Mouse (Mus musculus): Measurements from ENCODE around the gene Hist1h4c. TPM values are rescaled to one million over a fixed set of nuclear protein-coding genes. Genes with fewer than 3 reads are reported as not detected.

Hist1h4c gene
- 1 to 10 TPM; 8.7 to 9.4 TPM for polyA plus RNA-seq (2017; shearing (Covaris generic))

DNA sequence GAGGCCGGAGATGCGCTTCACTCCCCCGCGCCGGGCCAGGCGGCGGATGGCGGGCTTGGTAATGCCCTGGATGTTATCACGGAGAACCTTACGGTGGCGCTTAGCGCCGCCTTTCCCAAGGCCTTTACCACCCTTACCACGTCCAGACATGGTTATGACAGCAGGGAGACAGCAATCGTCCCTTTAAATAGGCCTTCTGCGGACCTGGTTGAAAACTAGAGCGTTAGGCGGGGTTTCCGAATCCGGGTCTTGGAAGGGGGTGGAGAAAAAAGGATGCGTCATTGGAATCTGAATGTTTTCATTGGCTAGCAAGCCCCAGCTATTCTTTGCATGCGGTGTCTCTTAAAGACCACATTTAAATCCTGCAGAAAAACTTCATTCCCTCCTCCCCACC lies at the start of gene Hist1h4c:
Hist1h4c (minus strand) TSS at position 155 of the 394 bp plus-strand sequence.
- peak; percentile 86 for ATAC-seq

- no peak for ATAC-seq
Measured at GRCm38 (mm10) chr13:23747892-23748288, 49.6 kb upstream of the Hist1h4c start.

- ATAC-seq = no peak
Measured at GRCm38 (mm10) chr13:23747081-23747891, 49.0 kb upstream of the Hist1h4c start.

GRCm38 (mm10) chr13:23746201-23747080 lies 48.2 kb upstream of the Hist1h4c start, which contains the start of gene Hist1h2bb:
TSS of gene Hist1h2bb (plus strand) at chr13:23746734.
- ATAC-seq = peak; percentile 85

- ATAC-seq = peak; percentile 72
Measured at GRCm38 (mm10) chr13:23745381-23746161, 47.3 kb upstream of the Hist1h4c start, which contains the start of gene Hist1h3c. TSS of gene Hist1h3c (minus strand) at chr13:23745602.

DNA sequence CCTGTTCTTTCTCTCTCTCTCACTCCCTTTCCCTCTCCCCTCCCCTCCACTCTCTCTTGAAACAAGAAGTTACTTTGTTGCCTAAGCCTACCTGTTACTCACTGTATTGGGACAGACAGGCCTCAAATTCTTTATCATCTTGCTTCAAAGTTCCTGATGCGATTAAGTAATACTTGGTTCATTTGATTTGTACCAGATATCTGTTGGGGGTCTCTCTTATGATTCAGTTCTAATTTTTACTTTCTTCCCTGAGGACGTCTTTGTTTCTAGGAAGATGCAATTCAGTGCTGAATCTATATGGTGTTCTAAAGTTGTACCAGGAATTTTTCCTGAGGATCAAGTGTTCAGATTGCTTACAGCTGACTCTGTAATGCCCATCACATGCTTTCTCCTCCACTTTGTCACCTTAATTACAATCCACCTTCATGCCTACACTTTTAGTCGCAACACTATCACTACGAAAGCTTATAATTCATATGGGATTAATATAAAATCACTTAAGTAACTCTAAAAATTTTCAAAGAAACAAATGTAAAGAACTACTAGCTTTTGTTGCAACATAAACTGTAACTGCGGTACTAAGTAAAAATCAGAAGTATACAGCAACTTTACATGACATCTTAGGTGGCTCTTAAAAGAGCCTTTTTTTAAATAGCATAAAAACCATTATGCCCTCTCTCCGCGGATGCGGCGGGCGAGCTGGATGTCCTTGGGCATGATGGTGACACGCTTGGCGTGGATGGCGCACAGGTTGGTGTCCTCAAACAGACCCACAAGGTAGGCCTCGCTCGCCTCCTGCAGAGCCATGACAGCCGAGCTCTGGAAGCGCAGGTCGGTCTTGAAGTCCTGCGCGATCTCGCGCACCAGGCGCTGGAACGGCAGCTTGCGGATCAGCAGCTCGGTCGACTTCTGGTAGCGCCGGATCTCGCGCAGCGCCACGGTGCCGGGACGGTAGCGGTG lies 46.4 kb upstream of the Hist1h4c start:
- ATAC-seq = no peak

DNA sequence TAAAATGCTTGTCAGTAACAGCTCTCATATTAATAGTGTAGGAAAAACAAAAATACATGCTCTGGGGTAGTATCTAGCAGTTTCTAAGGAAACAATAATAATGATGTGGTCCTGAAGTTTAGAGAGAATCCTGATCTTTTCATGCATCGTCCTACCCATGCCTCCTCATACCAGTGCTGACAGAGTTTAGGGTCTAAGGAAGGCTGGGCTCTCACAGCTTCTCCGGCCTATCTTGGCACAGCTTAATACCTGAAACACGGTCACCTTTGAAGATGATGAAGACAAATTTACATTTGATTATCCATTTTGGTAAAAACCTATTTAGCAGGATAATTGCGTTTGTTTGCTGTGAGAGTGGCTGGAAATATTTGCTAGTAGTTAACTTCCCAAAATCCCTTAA lies 45.7 kb upstream of the Hist1h4c start:
- no peak for ATAC-seq

DNA sequence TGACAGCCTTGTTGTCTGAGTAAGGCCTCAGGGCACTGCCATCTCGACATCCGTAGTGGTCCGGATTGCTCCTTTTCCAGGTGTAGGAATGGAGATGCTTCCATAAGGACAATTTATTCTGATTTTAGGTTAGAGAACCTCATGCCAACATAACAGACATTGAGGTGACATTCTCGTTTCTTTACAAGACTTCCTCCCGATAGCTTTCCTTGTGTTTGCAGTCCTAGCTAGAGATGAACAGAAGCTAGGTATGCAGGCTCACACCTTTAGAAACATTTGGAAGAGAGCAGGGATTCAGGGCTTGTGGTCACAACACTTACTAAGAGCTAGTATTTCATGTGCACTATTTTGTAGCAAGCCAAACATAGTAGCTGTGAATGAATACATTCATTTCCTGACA lies 45.0 kb upstream of the Hist1h4c start:
- ATAC-seq = no peak

DNA sequence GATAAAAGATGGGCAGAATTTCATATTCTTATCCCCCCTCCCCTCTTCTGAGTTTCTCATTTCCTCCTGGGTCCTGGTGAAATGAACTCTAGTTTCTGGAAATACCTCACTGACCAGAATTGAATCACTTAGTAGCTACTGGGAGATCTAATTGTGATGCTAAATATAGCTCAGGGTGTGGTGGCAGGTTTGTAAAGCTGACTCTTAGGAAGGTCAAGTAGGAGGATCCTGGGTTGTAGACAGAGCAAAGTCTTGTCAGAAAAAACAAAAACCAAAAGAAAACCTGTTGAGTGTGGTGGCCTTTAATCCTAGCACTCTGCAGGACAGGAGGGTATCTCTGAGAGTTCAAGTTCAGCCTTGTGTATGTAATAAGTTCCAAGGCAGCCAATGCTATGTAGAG lies 43.8 kb upstream of the Hist1h4c start:
- no peak for ATAC-seq

DNA sequence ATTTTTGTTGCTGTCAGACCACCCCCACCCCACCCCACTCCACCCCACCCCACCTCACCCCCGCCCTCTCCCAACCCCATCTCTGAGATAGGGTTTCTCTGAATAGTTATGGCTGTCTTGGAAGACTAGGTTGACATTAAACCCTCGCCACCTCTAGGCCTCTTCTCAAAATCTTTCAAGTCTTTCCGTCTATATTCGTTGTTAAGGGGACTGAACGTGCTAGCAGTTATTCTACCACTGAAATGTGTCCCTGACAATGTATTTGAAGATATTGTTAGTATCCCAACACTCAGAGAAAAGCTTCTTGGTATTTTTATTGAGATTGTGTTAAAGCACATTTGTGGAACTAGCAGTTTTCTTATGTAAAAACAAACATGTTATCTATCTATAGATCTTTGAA lies 42.7 kb upstream of the Hist1h4c start:
- no peak for ATAC-seq

- no peak for ATAC-seq
Measured at GRCm38 (mm10) chr13:23740256-23740840, 42.1 kb upstream of the Hist1h4c start.

GRCm38 (mm10) chr13:23739922-23740252 lies 41.6 kb upstream of the Hist1h4c start:
- ATAC-seq = peak; percentile 66

DNA sequence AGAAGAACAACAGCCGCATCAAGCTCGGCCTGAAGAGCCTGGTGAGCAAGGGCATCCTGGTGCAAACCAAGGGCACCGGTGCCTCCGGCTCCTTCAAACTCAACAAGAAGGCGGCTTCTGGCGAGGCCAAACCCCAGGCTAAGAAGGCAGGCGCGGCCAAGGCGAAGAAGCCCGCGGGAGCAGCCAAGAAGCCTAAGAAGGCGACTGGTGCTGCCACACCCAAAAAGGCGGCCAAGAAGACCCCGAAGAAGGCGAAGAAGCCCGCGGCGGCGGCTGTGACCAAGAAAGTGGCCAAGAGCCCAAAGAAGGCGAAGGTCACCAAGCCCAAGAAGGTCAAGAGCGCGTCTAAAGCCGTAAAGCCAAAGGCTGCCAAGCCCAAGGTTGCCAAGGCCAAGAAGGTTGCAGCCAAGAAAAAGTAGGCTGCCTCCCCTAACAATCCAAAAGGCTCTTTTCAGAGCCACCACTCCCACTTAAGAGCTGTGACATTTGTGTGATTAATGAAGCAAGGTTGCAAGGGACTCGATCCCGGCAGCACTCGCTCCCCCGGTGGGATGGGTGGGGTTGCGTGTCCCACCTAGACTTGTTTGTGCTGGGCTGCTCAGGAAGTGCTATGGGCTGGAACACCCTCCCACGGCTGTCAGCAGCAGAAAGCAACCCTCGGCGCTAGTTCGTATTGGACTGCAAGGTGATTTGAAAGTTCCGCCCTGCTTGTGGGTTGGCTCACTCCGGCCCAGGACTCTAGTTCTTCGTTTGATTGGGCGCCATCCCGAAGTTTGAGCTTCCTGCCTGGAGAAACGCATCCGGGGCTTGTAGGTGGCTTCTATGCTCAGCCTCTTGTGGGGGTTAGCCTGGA lies 41.0 kb upstream of the Hist1h4c start:
- ATAC-seq = peak; percentile 80

DNA sequence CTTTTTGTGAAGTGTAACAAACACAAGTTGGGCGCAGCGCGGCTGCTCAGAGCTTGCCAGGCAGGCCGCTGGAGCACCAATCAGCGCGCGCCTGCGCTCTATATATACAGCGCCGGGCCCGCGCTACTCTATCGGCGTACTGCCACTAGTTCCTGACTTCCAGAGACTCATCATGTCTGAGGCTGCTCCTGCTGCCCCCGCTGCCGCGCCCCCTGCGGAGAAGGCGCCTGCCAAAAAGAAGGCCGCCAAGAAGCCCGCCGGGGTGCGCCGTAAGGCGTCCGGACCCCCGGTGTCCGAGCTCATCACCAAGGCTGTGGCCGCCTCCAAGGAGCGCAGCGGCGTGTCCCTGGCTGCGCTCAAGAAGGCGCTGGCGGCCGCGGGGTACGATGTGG lies 40.4 kb upstream of the Hist1h4c start, which contains the start of gene Hist1h1c:
Hist1h1c (plus strand) TSS at position 132 of the 392 bp plus-strand sequence.
- peak; percentile 70 for ATAC-seq

- no peak for ATAC-seq
Measured at GRCm38 (mm10) chr13:23738041-23738440, 39.8 kb upstream of the Hist1h4c start.

DNA sequence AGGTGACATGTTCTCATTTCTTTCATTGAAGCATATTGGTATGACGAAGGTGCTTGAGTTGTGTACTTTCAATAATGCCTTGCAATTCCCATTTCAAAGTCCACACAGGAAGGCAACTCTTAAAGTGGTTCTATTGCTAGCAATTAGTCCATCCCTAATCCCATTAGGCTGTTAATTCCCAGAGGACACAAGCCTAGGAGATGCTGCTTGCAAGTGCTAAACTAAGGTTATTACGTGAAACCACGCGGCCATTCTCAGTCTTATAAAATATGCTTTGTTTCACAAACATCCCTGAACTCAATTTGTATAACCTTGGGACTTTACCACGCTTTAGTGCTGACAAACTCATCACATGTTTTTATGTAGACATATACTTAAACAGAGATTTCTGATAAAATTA lies 38.8 kb upstream of the Hist1h4c start:
- no peak for ATAC-seq

DNA sequence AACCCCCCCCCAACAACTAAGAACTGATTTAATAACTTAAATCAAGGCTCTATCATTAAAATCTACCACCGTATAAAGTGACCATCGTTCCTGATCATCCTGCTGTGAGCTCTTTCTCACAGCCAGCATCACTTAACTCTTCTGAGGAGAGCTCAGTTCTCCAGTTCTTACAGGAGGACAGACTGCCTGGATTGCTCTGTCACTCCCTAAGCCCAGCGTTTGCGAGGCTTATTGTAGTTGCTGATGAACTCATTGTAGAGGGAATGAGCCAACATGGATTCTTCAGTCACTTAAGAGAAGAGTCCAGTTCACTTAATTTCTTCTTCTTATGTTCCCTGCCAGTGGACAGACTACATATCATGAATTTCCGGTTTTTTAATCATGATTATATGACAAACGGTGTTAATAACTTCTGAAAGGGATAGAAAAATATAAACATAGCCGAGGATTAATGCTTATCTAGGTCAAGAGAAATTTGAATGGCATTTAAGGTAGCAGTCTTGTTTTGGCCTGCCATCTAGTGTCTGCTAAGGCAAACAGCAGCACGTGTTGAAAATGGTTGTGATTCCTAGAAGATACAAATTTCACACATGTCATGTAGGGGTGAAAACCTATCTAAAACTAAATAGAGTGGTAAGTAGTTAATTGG lies 34.0 kb upstream of the Hist1h4c start:
- peak; percentile 92 for ATAC-seq

DNA sequence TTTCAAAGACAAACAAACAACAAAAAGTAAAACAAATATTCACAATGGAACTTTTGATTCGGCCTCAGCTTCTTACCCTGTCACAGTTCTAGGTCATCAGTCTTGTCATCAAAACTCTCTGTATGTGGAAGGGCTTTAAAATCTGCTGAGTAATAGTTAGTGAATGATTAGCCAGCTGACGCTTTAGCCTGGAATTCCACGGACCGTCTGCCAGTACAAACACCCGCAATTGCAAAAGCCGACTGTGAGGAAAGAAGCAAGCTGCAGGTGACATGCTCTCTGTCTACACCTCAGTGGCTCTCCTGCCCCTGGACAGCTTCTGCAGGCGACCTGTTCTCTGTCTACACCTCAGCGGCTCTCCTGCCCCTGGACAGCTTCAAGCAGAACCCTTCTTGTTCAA lies 32.2 kb upstream of the Hist1h4c start:
- ATAC-seq = no peak

GRCm38 (mm10) chr13:23729706-23730105 lies 31.5 kb upstream of the Hist1h4c start:
- ATAC-seq = no peak

DNA sequence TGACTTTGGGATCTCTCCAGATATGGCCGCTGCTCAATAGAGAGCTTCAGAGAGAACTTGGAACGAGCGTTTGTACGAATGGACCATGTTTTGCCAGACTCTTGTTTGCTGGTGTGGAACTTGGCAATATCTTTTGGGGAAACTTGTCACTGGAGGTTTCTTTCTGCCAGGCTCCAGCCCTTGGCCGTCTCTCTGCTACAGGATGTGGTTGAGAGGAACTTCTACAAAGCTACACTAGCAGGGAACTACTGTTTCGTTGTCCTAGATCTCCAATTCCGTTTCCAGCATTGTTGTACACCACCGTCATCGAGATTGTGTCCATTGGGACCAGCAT lies 30.9 kb upstream of the Hist1h4c start:
- no peak for ATAC-seq

All from CD4-positive, CD25-positive, alpha-beta regulatory T cell, adult 4 months (primary cell).